Comparison of ENCODE assay signal across 9 mouse cellular contexts in genomic region chr7:96914031-96914430, GRCm38 (mm10). TPM values are rescaled to one million over a fixed set of nuclear protein-coding genes. Genes with fewer than 3 reads are reported as not detected.
DNase-seq lines count a peak whose midpoint lies in the region; ATAC-seq and TF ChIP-seq lines count a peak whose summit lies in the region.
"Had no signal": no experiment of that assay in that cellular context is flagged by ENCODE, and none has a peak within 500 bp of the region (broad histone marks: within the 10 kb centered on the region; RNA-seq: fewer than 3 reads in every experiment).

No protein-coding gene starts in this region.

- WGBS in large intestine, adult 2 months = 3% methylated on average over 6 of the region's 6 CpGs

- peak; percentile 65 to 67 for DNase-seq in adrenal gland, postnatal 4 days (ENCODE audit: low spot score in 2 of 2)
- peak; percentile 85 to 90 for DNase-seq in heart, postnatal 10 days
- peak; percentile 46 for DNase-seq in large intestine, adult 2 months (ENCODE audit: low read depth, low spot score)
- DNase-seq in lung, adult 18-20 months = peak; percentile 49 to 58
- peak; percentile 85 for DNase-seq in ovary, postnatal 14 days (ENCODE audit: low spot score)
- peak; percentile 83 for DNase-seq in thymus, postnatal 0 days (ENCODE audit: low spot score)

- TF ChIP-seq POLR2A in embryonic fibroblast, embryonic 13.5 days (IDR thresholded peaks at IDR 0.05; ENCODE audit: low read depth, low read length) = no peak

- TF ChIP-seq CTCF in embryonic fibroblast, embryonic 13.5 days (IDR thresholded peaks at IDR 0.05; ENCODE audit: borderline replicate concordance, insufficient read depth, low read length) = peak; percentile 88; the same call in 1 of the 2 replicates

- H3K27ac ChIP-seq in embryonic fibroblast, embryonic 13.5 days (ENCODE audit: insufficient read depth, low read length) = no peak overlapping the region
- H3K27ac ChIP-seq: heart, embryonic 13.5 days had no signal

- ATAC-seq in CD4-positive, CD25-positive, alpha-beta regulatory T cell, adult 4 months = peak; percentile 79

- intact Hi-C loops in heart, postnatal 10 days (cut with DNase I) = loop anchor here (2.0 to 5.0 kb wide), 3 partner anchors 701 to 1427 kb away; no protein-coding TSS in a partner anchor

- no peaks in the 10 kb centered on the region for H3K4me1 ChIP-seq in embryonic fibroblast, embryonic 13.5 days (ENCODE audit: control insufficient read depth, insufficient read depth, low read length)
- H3K4me1 ChIP-seq: heart, embryonic 13.5 days had no signal

- no peak overlapping the region for H3K4me3 ChIP-seq in embryonic fibroblast, embryonic 13.5 days (ENCODE audit: insufficient read depth, low read length)
- H3K4me3 ChIP-seq: heart, embryonic 13.5 days had no signal

RNA-seq across cellular contexts. Expression of gene Nars2, which starts 37.3 kb away (rescaled TPM):
- 10 to 100 TPM in 1 of 2 experiments, 1 to 10 TPM in 1; 7.4 to 11.5 TPM for polyA plus RNA-seq in CD4-positive, CD25-positive, alpha-beta regulatory T cell, adult 4 months (2017; shearing (Covaris generic))
- total RNA-seq in adrenal gland, postnatal 4 days (2021) = 10 to 100 TPM; 20.6 TPM
- polyA plus RNA-seq in embryonic fibroblast, embryonic 13.5 days (2011; ENCODE audit: insufficient read length, low read depth, missing spikeins) = 12.2 and 12.5 TPM in 2 replicates
- 10 to 100 TPM; 17.5 to 20.5 TPM for total RNA-seq in heart, postnatal 10 days (2021)
- 2.2 and 3.2 TPM in 2 replicates for polyA plus RNA-seq in large intestine, adult 2 months (2012; rRNA removed)
- 17.4 and 17.7 TPM in 2 replicates for polyA plus RNA-seq in thymus, postnatal 0 days (2015; fragmentation: Nextera tagmentation; extraction: Ambion mirVana)
